Mouse (Mus musculus): ENCODE data around the gene Gpr27. TPM values are rescaled to one million over a fixed set of nuclear protein-coding genes. Genes with fewer than 3 reads are reported as not detected.

Gpr27 gene
- polyA plus RNA-seq, 1 experiment from 2014 or later = 0.04 TPM

DNA sequence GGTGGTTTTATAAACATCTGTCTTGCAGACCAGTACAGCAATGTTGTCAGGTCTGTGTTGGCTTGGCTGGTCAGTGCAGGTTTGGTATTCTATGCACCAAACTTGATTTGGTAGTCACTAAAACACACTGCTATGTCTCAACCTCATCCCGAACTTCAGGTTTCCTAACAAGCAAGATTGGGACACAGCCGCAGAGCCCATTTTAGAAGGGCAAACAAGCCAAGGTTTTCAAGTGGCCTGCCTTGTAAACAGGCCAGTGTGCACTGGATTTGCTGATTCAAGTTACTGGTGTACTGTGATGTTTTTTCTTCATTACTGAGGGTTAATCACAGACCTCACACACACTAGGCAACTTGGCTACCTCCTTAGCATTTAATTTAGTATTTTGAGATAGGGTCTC, 36.4 kb upstream of the Gpr27 start:
- no peak for ATAC-seq (ENCODE audit: low read depth)
- WGBS (ENCODE audit: insufficient replicate concordance) = 56% methylated on average over 2 of the region's 2 CpGs
- Histone ChIP-seq H3K36me3 (ENCODE audit: control insufficient read depth, insufficient read depth) (no peaks in the 10 kb centered on the region), H3K9me3 (replicated peaks; ENCODE audit: control insufficient read depth, low read length) (no peaks in the 10 kb centered on the region), H3K4me3 (ENCODE audit: low read depth, low read length) (no peak overlapping the region), H3K9ac (ENCODE audit: low read depth, low read length) (no peak overlapping the region), H3K4me1 (ENCODE audit: control insufficient read depth, low read depth, low read length) (no peaks in the 10 kb centered on the region), H3K27ac (ENCODE audit: low read length) (no peak overlapping the region), H3K27me3 (ENCODE audit: control insufficient read depth, insufficient read depth, low read depth, low read length) (no peaks in the 10 kb centered on the region), H3K4me2 (ENCODE audit: low read depth, low read length) (no peak overlapping the region)

- no peaks in the 10 kb centered on the region for H3K27me3 ChIP-seq (ENCODE audit: control insufficient read depth, insufficient read depth, low read depth, low read length)
- no peak overlapping the region for H3K27ac ChIP-seq (ENCODE audit: low read length)
- H3K4me3 ChIP-seq (ENCODE audit: low read depth, low read length) = no peak overlapping the region
- H3K9ac ChIP-seq (ENCODE audit: low read depth, low read length) = no peak overlapping the region
- ATAC-seq (ENCODE audit: low read depth) = no peak
- no peak overlapping the region for H3K4me2 ChIP-seq (ENCODE audit: low read depth, low read length)
- H3K4me1 ChIP-seq (ENCODE audit: control insufficient read depth, low read depth, low read length) = no peaks in the 10 kb centered on the region
- H3K9me3 ChIP-seq (replicated peaks; ENCODE audit: control insufficient read depth, low read length) = no peaks in the 10 kb centered on the region
- 51% methylated on average over 10 of the region's 10 CpGs for WGBS (ENCODE audit: insufficient replicate concordance)
- H3K36me3 ChIP-seq (ENCODE audit: control insufficient read depth, insufficient read depth) = no peaks in the 10 kb centered on the region
Measured at GRCm38 (mm10) chr6:99658586-99658985, 33.9 kb upstream of the Gpr27 start.

DNA sequence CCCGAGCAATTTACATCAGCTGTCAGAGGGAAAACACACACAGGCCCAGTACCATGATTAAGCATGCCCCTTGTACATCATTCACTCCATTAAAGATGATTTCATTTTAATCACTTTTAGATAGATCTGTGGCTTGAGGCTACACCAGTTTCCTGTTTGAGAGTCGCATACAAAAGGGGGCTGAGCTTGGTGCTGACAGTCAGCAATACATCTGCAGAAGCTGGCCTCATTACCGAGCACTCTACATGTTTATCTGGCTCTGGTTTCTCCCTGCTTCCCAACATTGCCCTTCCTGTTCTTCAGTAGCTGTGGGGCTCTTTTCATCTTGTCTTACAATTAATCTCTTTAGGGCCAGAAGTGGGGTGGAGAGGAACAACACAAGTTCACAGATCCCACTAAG, 32.0 kb upstream of the Gpr27 start:
- no peaks in the 10 kb centered on the region for H3K36me3 ChIP-seq (ENCODE audit: control insufficient read depth, insufficient read depth)
- H3K4me2 ChIP-seq (ENCODE audit: low read depth, low read length) = no peak overlapping the region
- no peak overlapping the region for H3K27ac ChIP-seq (ENCODE audit: low read length)
- WGBS (ENCODE audit: insufficient replicate concordance) = 29% methylated on average over 3 of the region's 3 CpGs
- ATAC-seq (ENCODE audit: low read depth) = no peak
- H3K9me3 ChIP-seq (replicated peaks; ENCODE audit: control insufficient read depth, low read length) = no peaks in the 10 kb centered on the region
- no peak overlapping the region for H3K9ac ChIP-seq (ENCODE audit: low read depth, low read length)
- H3K4me3 ChIP-seq (ENCODE audit: low read depth, low read length) = no peak overlapping the region
- no peaks in the 10 kb centered on the region for H3K4me1 ChIP-seq (ENCODE audit: control insufficient read depth, low read depth, low read length)
- peaks cover 5% of the 10 kb centered on the region for H3K27me3 ChIP-seq (ENCODE audit: control insufficient read depth, insufficient read depth, low read depth, low read length)

GRCm38 (mm10) chr6:99663232-99663631, 29.2 kb upstream of the Gpr27 start:
- WGBS (ENCODE audit: insufficient replicate concordance) = 56% methylated on average over 8 of the region's 8 CpGs
- Histone ChIP-seq H3K27ac (ENCODE audit: low read length) (no peak overlapping the region), H3K36me3 (ENCODE audit: control insufficient read depth, insufficient read depth) (no peaks in the 10 kb centered on the region), H3K4me2 (ENCODE audit: low read depth, low read length) (no peak overlapping the region), H3K4me3 (ENCODE audit: low read depth, low read length) (no peak overlapping the region), H3K9ac (ENCODE audit: low read depth, low read length) (no peak overlapping the region), H3K4me1 (ENCODE audit: control insufficient read depth, low read depth, low read length) (no peaks in the 10 kb centered on the region), H3K9me3 (replicated peaks; ENCODE audit: control insufficient read depth, low read length) (no peaks in the 10 kb centered on the region), H3K27me3 (ENCODE audit: control insufficient read depth, insufficient read depth, low read depth, low read length) (peaks cover 30% of the 10 kb centered on the region)
- ATAC-seq (ENCODE audit: low read depth) = no peak

- Histone ChIP-seq H3K4me2 (ENCODE audit: low read depth, low read length) (peak overlapping the region; percentile 71), H3K9me3 (replicated peaks; ENCODE audit: control insufficient read depth, low read length) (no peaks in the 10 kb centered on the region), H3K36me3 (ENCODE audit: control insufficient read depth, insufficient read depth) (no peaks in the 10 kb centered on the region), H3K4me1 (ENCODE audit: control insufficient read depth, low read depth, low read length) (no peaks in the 10 kb centered on the region), H3K27me3 (ENCODE audit: control insufficient read depth, insufficient read depth, low read depth, low read length) (peaks cover 30% of the 10 kb centered on the region), H3K27ac (ENCODE audit: low read length) (no peak overlapping the region), H3K9ac (ENCODE audit: low read depth, low read length) (peak overlapping the region; percentile 48; the same call in 1 of the 2 replicates), H3K4me3 (ENCODE audit: low read depth, low read length) (peak overlapping the region; percentile 65)
- no peak for ATAC-seq (ENCODE audit: low read depth)
- WGBS (ENCODE audit: insufficient replicate concordance) = 15% methylated on average over 16 of the region's 16 CpGs
Measured at GRCm38 (mm10) chr6:99665457-99666317, 26.8 kb upstream of the Gpr27 start.

GRCm38 (mm10) chr6:99666318-99667171, 25.9 kb upstream of the Gpr27 start, which contains the start of the genes Eif4e3 and Gm20696:
Gene Eif4e3, minus strand, starts transcription at chr6:99666771.
Gene Gm20696, minus strand, starts transcription at chr6:99666797.
- Histone ChIP-seq H3K4me1 (ENCODE audit: control insufficient read depth, low read depth, low read length) (no peaks in the 10 kb centered on the region), H3K9ac (ENCODE audit: low read depth, low read length) (peak within 1 kb of the TSS; percentile 48; the same call in 1 of the 2 replicates), H3K9me3 (replicated peaks; ENCODE audit: control insufficient read depth, low read length) (no peaks in the 10 kb centered on the region), H3K4me3 (ENCODE audit: low read depth, low read length) (peak within 1 kb of the TSS; percentile 65), H3K36me3 (ENCODE audit: control insufficient read depth, insufficient read depth) (no peaks in the 10 kb centered on the region), H3K4me2 (ENCODE audit: low read depth, low read length) (peak within 1 kb of the TSS; percentile 71), H3K27ac (ENCODE audit: low read length) (no peak within 1 kb of the TSS), H3K27me3 (ENCODE audit: control insufficient read depth, insufficient read depth, low read depth, low read length) (peaks cover 30% of the 10 kb centered on the region)
- ATAC-seq (ENCODE audit: low read depth) = peak; percentile 72
- under 1% methylated on average over 59 of the region's 75 CpGs for WGBS (ENCODE audit: insufficient replicate concordance)

GRCm38 (mm10) chr6:99667290-99667689, 25.2 kb upstream of the Gpr27 start:
- no peak overlapping the region for H3K27ac ChIP-seq (ENCODE audit: low read length)
- 0 out of 2 replicates have a peak, but pooled peaks have one; percentile 20 for ATAC-seq (ENCODE audit: low read depth)
- H3K4me2 ChIP-seq (ENCODE audit: low read depth, low read length) = peak overlapping the region; percentile 71
- H3K4me1 ChIP-seq (ENCODE audit: control insufficient read depth, low read depth, low read length) = no peaks in the 10 kb centered on the region
- H3K9me3 ChIP-seq (replicated peaks; ENCODE audit: control insufficient read depth, low read length) = no peaks in the 10 kb centered on the region
- peak overlapping the region; percentile 65 for H3K4me3 ChIP-seq (ENCODE audit: low read depth, low read length)
- H3K27me3 ChIP-seq (ENCODE audit: control insufficient read depth, insufficient read depth, low read depth, low read length) = peaks cover 30% of the 10 kb centered on the region
- 23% methylated on average over 8 of the region's 8 CpGs for WGBS (ENCODE audit: insufficient replicate concordance)
- H3K36me3 ChIP-seq (ENCODE audit: control insufficient read depth, insufficient read depth) = no peaks in the 10 kb centered on the region
- no peak overlapping the region for H3K9ac ChIP-seq (ENCODE audit: low read depth, low read length)

DNA sequence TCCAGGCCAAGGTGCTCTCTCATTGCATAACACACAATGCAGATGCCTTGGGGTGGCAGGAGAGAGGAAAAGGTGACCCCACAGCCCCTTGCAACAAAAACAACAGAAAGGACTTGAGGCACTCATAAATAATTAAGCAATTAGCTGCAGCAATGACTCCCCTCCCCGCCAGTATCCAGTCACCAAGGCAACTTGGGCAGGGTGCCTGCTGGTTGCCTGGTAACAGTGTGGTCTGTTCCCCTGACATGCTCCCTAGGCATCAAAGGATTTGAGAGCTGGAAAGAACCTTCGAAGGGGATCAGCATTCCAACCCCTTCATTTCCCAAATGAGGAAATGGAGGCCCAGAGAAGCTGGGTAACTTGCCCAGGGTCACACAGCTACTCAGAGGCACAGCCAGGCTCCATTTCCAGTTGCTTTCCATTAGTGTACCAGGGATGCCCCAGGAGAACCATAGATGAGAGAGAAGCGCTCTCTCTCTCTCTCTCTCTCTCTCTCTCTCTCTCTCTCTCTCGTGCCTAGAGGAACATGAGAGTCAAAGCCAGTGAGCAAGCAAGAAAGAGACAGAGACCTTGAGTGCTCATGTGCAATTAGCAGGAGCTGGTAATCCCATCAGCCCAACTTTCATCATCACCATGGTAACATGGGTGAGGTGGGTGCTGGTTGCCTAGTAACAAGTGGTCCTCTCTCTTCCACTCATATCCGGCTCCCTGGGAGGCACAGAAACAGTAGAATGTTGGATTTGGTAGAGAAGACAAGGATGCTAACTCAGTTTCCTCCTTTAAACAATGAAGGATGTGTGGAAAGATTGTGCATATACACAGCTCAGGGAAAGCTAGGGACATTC, 22.8 kb upstream of the Gpr27 start:
- no peaks in the 10 kb centered on the region for H3K9me3 ChIP-seq (replicated peaks; ENCODE audit: control insufficient read depth, low read length)
- no peak overlapping the region for H3K27ac ChIP-seq (ENCODE audit: low read length)
- H3K9ac ChIP-seq (ENCODE audit: low read depth, low read length) = no peak overlapping the region
- H3K36me3 ChIP-seq (ENCODE audit: control insufficient read depth, insufficient read depth) = no peaks in the 10 kb centered on the region
- peaks cover 30% of the 10 kb centered on the region for H3K27me3 ChIP-seq (ENCODE audit: control insufficient read depth, insufficient read depth, low read depth, low read length)
- no peak overlapping the region for H3K4me2 ChIP-seq (ENCODE audit: low read depth, low read length)
- H3K4me1 ChIP-seq (ENCODE audit: control insufficient read depth, low read depth, low read length) = no peaks in the 10 kb centered on the region
- no peak overlapping the region for H3K4me3 ChIP-seq (ENCODE audit: low read depth, low read length)
- no peak for ATAC-seq (ENCODE audit: low read depth)
- 37% methylated on average over 5 of the region's 5 CpGs for WGBS (ENCODE audit: insufficient replicate concordance)
